Mouse (Mus musculus) adrenal gland, adult 2 months (tissue): ENCODE measurements around the gene Pdpr. TPM values are rescaled to one million over a fixed set of nuclear protein-coding genes. Genes with fewer than 3 reads are reported as not detected.
"Not testable (repeated sequence)": the region's sequence is repeated elsewhere in the genome, so short reads cannot be mapped to it uniquely, and the experiment has no call there.

Experiments
- DNase-seq: peaks from one replicate; pipeline ENCODE4 v3.0.0; 2021
- long read RNA-seq: library from polyadenylated mRNA; stranded (forward); transcript quantifications from one replicate; pipeline ENCODE4 v2.0.0, GENCODE M21; 2021
- polyA plus RNA-seq: library from polyadenylated mRNA; depleted of rRNA; stranded (reverse); fragments of >200 nt; gene quantifications from 2 replicates; pipeline ENCODE4 v1.2.3, GENCODE M21; 2012; rRNA removed
- total RNA-seq, 2 experiments: library from RNA; stranded (reverse); gene quantifications; 2 replicates each; pipeline ENCODE4 v1.2.3; 2021

Pdpr gene
- 10 to 100 TPM; 34.7 to 37.1 TPM for total RNA-seq
- 17.4 and 19.1 TPM in 2 replicates for polyA plus RNA-seq
- long read RNA-seq, full-length matches to known transcripts: 1 of 2 reads
- long read RNA-seq, partial matches to known transcripts: 0 of 2 reads
- long read RNA-seq, other reads (novel, unspliced or antisense): 1 of 2 reads

- DNase-seq: peak; percentile 96
Observed at GRCm38 (mm10) chr8:111093865-111094718, at the start of gene Pdpr. TSS of gene Pdpr (plus strand) at chr8:111094630.

GRCm38 (mm10) chr8:111048694-111049093 is 45.7 kb upstream of the Pdpr start:
- DNase-seq: no peak

- no peak for DNase-seq
Observed at GRCm38 (mm10) chr8:111049106-111049505, 45.3 kb upstream of the Pdpr start.

GRCm38 (mm10) chr8:111053827-111054518 is 40.5 kb upstream of the Pdpr start:
- DNase-seq: no peak

GRCm38 (mm10) chr8:111055031-111055634 is 39.3 kb upstream of the Pdpr start:
- DNase-seq: no peak

GRCm38 (mm10) chr8:111055661-111056060 is 38.8 kb upstream of the Pdpr start:
- no peak for DNase-seq

- DNase-seq: peak; percentile 94
Observed at GRCm38 (mm10) chr8:111056158-111056663, 38.2 kb upstream of the Pdpr start, which contains the start of gene Exosc6. TSS of gene Exosc6 (plus strand) at chr8:111056339.

GRCm38 (mm10) chr8:111056691-111057293 is 37.6 kb upstream of the Pdpr start:
- peak; percentile 75 for DNase-seq

GRCm38 (mm10) chr8:111058946-111059572 is 35.4 kb upstream of the Pdpr start:
- DNase-seq: no peak

- peak; percentile 23 for DNase-seq
Observed at GRCm38 (mm10) chr8:111061688-111062071, 32.8 kb upstream of the Pdpr start.

- peak; percentile 88 for DNase-seq
Observed at GRCm38 (mm10) chr8:111062072-111062757, 32.2 kb upstream of the Pdpr start.

- DNase-seq: no peak
Observed at GRCm38 (mm10) chr8:111062893-111063292, 31.5 kb upstream of the Pdpr start.

- DNase-seq: no peak
Observed at GRCm38 (mm10) chr8:111066308-111066707, 28.1 kb upstream of the Pdpr start.

- DNase-seq: no peak
Observed at GRCm38 (mm10) chr8:111067439-111067838, 27.0 kb upstream of the Pdpr start.

GRCm38 (mm10) chr8:111068660-111069059 is 25.8 kb upstream of the Pdpr start:
- DNase-seq: not testable (repeated sequence)

GRCm38 (mm10) chr8:111075926-111076325 is 18.5 kb upstream of the Pdpr start:
- DNase-seq: no peak

GRCm38 (mm10) chr8:111079461-111079860 is 15.0 kb upstream of the Pdpr start:
- no peak for DNase-seq

- peak; percentile 55 for DNase-seq
Observed at GRCm38 (mm10) chr8:111079861-111080271, 14.6 kb upstream of the Pdpr start.

GRCm38 (mm10) chr8:111081580-111082258 is 12.7 kb upstream of the Pdpr start:
- DNase-seq: no peak

- not testable (repeated sequence) for DNase-seq
Observed at GRCm38 (mm10) chr8:111083936-111084335, 10.5 kb upstream of the Pdpr start.
